Mouse (Mus musculus): ENCODE measurements around the gene Itga7.

DNA sequence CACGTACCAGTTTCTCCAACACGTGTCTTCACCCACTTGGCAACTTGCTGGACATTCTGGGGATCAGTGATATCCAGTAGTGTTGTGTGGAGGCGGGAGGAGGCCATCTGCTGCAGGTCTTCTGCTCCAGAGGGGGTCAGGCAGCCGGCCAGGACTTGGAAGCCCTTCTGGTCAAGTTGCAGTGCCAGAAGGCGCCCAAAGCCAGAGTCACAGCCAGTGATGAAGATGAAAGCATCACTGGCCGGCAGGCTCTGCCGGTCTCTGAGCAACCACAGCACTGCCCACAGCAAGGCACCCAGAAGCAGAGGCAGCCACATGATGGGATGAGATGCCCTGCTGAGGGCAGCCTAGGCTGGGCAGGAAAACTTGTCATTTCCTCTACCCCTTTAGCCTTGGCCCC lies 15.4 kb upstream of the Itga7 start:
- TF ChIP-seq ZC3H11A (IDR thresholded peaks at IDR 0.05; ENCODE audit: borderline replicate concordance, low read depth, low read length) (no peak), HCFC1 (IDR thresholded peaks at IDR 0.05; ENCODE audit: borderline replicate concordance, insufficient read depth, low read length) (no peak), CHD2 (IDR thresholded peaks at IDR 0.05; ENCODE audit: low read depth, low read length) (no peak), MAFK (IDR thresholded peaks at IDR 0.05; ENCODE audit: insufficient read depth, low read depth, low read length) (no peak), ZNF384 (IDR thresholded peaks at IDR 0.05; ENCODE audit: low read depth, low read length) (no peak)
